Mouse (Mus musculus) hindbrain, postnatal 0 days (tissue): ENCODE data around the gene Kcnj3. TPM values are rescaled to one million over a fixed set of nuclear protein-coding genes. Genes with fewer than 3 reads are reported as not detected.
A peak's percentile ranks its signal among the peaks of the same experiment; 100 is the strongest.
"Not testable (repeated sequence)": the region's sequence is repeated elsewhere in the genome, so short reads cannot be mapped to it uniquely, and the experiment has no call there.

ENCODE experiments used
- ATAC-seq: fragments of 200-750 bp; cut with Nextera tagmentation; 2 replicates; pipeline ENCODE4 v1.8.0; 2017; ENCODE audit warnings: mild to moderate bottlenecking, moderate TSS enrichment, moderate library complexity
- DNase-seq: peaks from one replicate; pipeline ENCODE4 v3.0.0-alpha.2; 2015; ENCODE audit warnings: low spot score
- H3K27ac ChIP-seq: fragments of 300-500 bp; sonication (generic); 2 replicates; pipeline ENCODE4 v1.5.1; 2014; ENCODE audit warnings: mild to moderate bottlenecking
- H3K27me3 ChIP-seq: fragments of 300-500 bp; sonication (generic); 2 replicates; pipeline ENCODE4 v1.6.1; 2014; ENCODE audit warnings: low read length, mixed read lengths; ENCODE audit not compliant: insufficient read depth
- H3K36me3 ChIP-seq: fragments of 300-500 bp; sonication (generic); 2 replicates; pipeline ENCODE4 v1.6.1; 2014; ENCODE audit warnings: low read length, mixed read lengths; ENCODE audit not compliant: insufficient read depth
- H3K4me1 ChIP-seq: fragments of 300-500 bp; sonication (generic); 2 replicates; pipeline ENCODE4 v1.6.1; 2014; ENCODE audit warnings: antibody characterized with exemption, low read length, mixed read lengths; ENCODE audit not compliant: insufficient read depth
- H3K4me2 ChIP-seq: fragments of 300-500 bp; sonication (generic); 2 replicates; pipeline ENCODE4 v1.6.1; 2014; ENCODE audit warnings: low read depth, mild to moderate bottlenecking, low read length, moderate library complexity, mixed read lengths
- H3K4me3 ChIP-seq: fragments of 300-500 bp; sonication (generic); 2 replicates; pipeline ENCODE4 v1.5.1; 2014; ENCODE audit warnings: low read length
- H3K9ac ChIP-seq: fragments of 300-500 bp; sonication (generic); replicated peaks from 2 replicates; pipeline ENCODE4 v1.6.1; 2014; ENCODE audit warnings: mild to moderate bottlenecking, low read length, moderate library complexity, mixed read lengths
- H3K9me3 ChIP-seq: fragments of 300-500 bp; sonication (generic); 2 replicates; pipeline ENCODE4 v1.6.1; 2016; ENCODE audit warnings: low read length, mixed read lengths
- CTCF ChIP-seq: IDR thresholded peaks from 2 replicates; pipeline ENCODE4 v1.5.1; 2016; ENCODE audit warnings: antibody characterized with exemption, control low read depth, low read depth
- WGBS: fragments of 180-500 bp; shearing (Covaris S2); extraction: QIAGEN DNeasy Blood & Tissue Kit; methylation state at CpG from one replicate; pipeline ENCODE4 v1.1.7; 2014; 5-methylcytosine and 5-hydroxymethylcytosine counted together
- polyA plus RNA-seq: library from polyadenylated mRNA; unstranded; fragments of >200 nt; fragmentation: Nextera tagmentation; extraction: Ambion mirVana; gene quantifications from 2 replicates; pipeline ENCODE4 v1.2.1, GENCODE M21; 2015
- total RNA-seq: library from RNA; depleted of rRNA; stranded (reverse); fragments of >200 nt; gene quantifications from 2 replicates; pipeline ENCODE4 v1.2.3, GENCODE M21; 2014

Gene Kcnj3
- total and polyA plus RNA-seq, 2 experiments from 2014 or later = 6.4 to 31.5 TPM

DNA sequence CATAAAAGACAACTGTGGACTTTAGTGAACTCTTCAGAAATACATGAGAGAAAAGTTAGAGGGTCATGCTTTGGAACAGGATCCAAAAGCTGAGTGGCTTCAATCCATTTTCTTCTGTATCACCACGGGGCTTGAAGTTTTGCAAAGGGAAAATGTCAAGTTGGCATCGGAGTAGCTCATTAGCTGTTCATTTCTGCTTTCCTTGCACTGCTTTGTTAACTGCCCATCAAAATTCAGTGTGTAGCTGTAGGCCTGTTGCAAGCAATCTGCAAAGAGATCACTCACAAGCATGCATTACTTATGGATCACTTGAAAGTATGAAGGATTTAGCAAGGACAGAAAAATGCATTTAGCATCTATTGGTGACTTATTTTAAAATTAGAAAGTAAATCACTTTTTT is 33.4 kb downstream of the Kcnj3 start:
- Histone ChIP-seq H3K27ac (no peak overlapping the region), H3K27me3 (no peaks in the 10 kb centered on the region), H3K9ac (no peak overlapping the region), H3K4me2 (no peak overlapping the region), H3K4me1 (no peaks in the 10 kb centered on the region), H3K9me3 (no peaks in the 10 kb centered on the region), H3K4me3 (no peak overlapping the region), H3K36me3 (no peaks in the 10 kb centered on the region)
- 27% methylated on average over 2 of the region's 2 CpGs for WGBS
- ATAC-seq (peak; percentile 49; the same call in 1 of the 2 replicates), DNase-seq (peak; percentile 56)
- TF ChIP-seq CTCF = no peak

DNA sequence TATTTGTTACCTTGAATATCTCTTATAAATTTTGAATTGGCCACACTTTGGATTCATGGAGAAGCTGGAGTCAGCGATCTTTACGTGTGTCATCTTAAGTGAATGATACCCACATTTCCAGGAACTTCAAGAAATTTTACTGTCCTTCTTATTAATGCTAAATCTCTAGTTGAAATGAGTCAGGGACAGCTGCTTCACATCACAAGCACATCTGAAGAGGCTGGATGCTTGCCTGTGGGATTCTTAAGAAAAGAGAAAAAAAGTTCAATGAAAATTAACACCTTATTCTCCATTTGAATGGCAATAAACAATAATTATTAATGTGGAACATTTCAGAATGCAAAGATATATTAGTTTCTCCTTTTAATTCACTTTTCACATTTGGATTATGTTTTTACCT is 34.2 kb downstream of the Kcnj3 start:
- no peaks in the 10 kb centered on the region for H3K4me1 ChIP-seq
- no peak overlapping the region for H3K4me3 ChIP-seq
- TF ChIP-seq CTCF = no peak
- H3K27me3 ChIP-seq = no peaks in the 10 kb centered on the region
- no peak overlapping the region for H3K9ac ChIP-seq
- ATAC-seq (no peak), DNase-seq (no peak)
- no peaks in the 10 kb centered on the region for H3K9me3 ChIP-seq
- H3K36me3 ChIP-seq = no peaks in the 10 kb centered on the region
- WGBS = 99% methylated on average over 2 of the region's 2 CpGs
- no peak overlapping the region for H3K27ac ChIP-seq
- no peak overlapping the region for H3K4me2 ChIP-seq

DNA sequence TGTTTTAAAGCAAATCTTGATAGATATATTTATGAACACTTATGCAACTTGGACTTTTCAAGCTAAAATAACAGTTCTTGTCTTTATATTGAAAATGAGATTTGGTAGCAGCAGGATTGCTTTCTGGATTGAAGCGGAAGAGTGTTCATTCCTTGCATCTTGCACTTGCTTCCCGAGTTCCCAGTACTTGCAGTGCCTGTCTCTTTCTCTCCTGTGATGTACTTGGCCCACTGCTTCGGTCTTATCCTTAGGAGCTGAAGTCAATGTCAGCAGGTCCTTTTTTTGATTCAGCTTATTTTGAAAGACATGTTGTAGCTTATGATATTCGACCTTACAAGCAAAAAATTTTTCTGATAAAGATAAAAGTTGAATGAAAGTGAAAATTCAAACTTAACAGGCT is 43.7 kb downstream of the Kcnj3 start:
- H3K36me3 ChIP-seq = no peaks in the 10 kb centered on the region
- TF ChIP-seq CTCF = no peak
- WGBS = 60% methylated on average over 4 of the region's 4 CpGs

DNA sequence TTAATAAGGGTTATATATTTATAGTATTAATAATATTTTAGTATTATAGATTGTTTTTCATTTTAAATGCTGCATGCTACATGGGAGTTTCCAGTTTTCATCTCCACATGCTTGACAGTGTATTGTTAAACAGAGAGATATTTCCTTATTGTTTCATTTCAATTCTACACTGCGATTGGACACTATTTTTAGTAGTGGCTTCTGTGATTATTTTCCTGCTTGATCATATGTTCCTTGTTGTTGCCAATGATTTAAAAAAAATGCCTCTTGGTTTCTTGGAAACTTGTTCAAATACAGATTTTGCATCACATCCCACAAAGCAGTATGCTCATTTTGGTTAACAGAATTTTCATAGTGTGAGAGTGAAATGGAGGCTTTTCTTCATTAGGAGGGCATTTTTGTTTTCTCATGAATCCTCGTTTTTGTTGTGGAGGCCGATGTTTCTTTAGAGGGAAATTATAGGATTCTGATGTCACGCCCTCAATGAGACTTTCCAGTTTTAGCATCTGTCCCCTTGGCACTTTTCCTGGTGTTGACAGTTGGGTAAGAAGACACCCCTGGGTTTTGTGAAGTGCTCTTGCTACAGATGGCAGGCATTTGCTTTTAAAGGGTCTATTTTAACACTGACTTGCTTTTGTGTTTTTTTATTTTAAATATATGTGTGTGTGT is 44.3 kb downstream of the Kcnj3 start:
- Histone ChIP-seq H3K4me3 (no peak overlapping the region), H3K36me3 (no peaks in the 10 kb centered on the region), H3K4me1 (no peaks in the 10 kb centered on the region), H3K9ac (no peak overlapping the region), H3K27ac (peak overlapping the region; percentile 48; the same call in 1 of the 2 replicates), H3K27me3 (no peaks in the 10 kb centered on the region), H3K9me3 (no peaks in the 10 kb centered on the region), H3K4me2 (0 out of 2 replicates have a peak overlapping the region, but pooled peaks have one; percentile 7)
- DNase-seq (peak; percentile 87), ATAC-seq (peak; percentile 71; the same call in 1 of the 2 replicates)
- TF ChIP-seq CTCF = no peak
- 58% methylated on average over 4 of the region's 4 CpGs for WGBS

More for the DNA sequence above, 43.7 kb downstream of the Kcnj3 start:
- ATAC-seq = no peak
- H3K4me1 ChIP-seq = no peaks in the 10 kb centered on the region
- no peak overlapping the region for H3K4me2 ChIP-seq
- no peak overlapping the region for H3K9ac ChIP-seq
- H3K9me3 ChIP-seq = no peaks in the 10 kb centered on the region
- DNase-seq = peak; percentile 3
- H3K27ac ChIP-seq = no peak overlapping the region
- no peak overlapping the region for H3K4me3 ChIP-seq
- no peaks in the 10 kb centered on the region for H3K27me3 ChIP-seq

DNA sequence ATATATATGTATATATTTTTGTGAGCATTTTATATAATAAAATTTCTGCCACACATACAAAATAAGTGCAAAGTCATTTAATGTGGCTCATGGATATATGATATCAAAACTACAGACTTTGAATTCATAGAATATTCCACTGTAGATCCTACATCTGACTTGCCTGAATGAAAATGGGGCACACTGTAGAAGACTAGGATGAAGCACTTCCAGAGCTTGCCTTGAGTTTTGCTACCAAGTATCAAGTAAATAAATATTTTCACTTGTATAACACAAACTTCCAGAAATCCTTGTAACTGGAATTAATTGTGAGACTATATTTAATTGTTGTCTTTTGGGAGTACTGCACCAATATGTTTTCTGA is 44.8 kb downstream of the Kcnj3 start:
- H3K9me3 ChIP-seq = no peaks in the 10 kb centered on the region
- no peak overlapping the region for H3K4me2 ChIP-seq
- H3K4me3 ChIP-seq = no peak overlapping the region
- ATAC-seq (peak; percentile 32; the same call in 1 of the 2 replicates), DNase-seq (no peak)
- H3K27me3 ChIP-seq = no peaks in the 10 kb centered on the region
- no peak overlapping the region for H3K27ac ChIP-seq
- H3K36me3 ChIP-seq = no peaks in the 10 kb centered on the region
- TF ChIP-seq CTCF = no peak
- no peaks in the 10 kb centered on the region for H3K4me1 ChIP-seq
- H3K9ac ChIP-seq = no peak overlapping the region

DNA sequence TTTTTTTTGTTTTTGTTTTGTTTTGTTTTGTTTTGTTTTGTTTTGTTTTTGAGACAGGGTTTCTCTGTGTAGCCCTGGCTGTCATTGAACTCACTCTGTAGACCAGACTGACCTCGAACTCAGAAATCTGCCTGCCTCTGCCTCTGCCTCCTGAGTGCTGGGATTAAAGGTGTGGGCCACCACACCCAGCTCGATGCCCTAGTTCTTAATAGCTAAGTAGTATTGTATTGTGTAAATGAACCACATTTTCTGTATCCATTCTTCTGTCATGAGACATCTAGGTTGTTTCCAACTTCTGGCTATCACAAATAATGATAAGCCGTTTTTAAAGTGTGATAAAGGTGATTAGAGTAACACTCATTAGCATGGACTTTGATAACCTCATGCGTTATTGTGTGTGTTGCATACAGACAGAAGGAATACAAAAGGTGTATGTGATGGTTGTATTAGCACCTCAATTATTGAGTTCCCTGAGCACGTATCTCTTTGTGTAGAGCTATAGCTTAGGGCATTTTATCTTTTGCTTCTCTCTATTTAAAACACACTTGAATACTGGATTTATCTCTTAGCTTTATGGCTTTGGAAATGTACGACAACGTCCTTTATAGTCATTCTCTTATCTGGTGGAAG is 49.8 kb downstream of the Kcnj3 start:
- H3K27ac ChIP-seq, H3K27me3 ChIP-seq, H3K9me3 ChIP-seq, ATAC-seq, H3K9ac ChIP-seq, H3K36me3 ChIP-seq, H3K4me2 ChIP-seq, DNase-seq, H3K4me3 ChIP-seq, H3K4me1 ChIP-seq: not testable (repeated sequence)
- 94% methylated on average over 7 of the region's 7 CpGs for WGBS
